Mouse (Mus musculus): ENCODE data around the gene Ppp4r2.
A peak's percentile ranks its signal among the peaks of the same experiment; 100 is the strongest.
"Not testable (repeated sequence)": the region's sequence is repeated elsewhere in the genome, so short reads cannot be mapped to it uniquely, and the experiment has no call there.

Ppp4r2 gene

GRCm38 (mm10) chr6:100831188-100831587, 2.2 kb upstream of the Ppp4r2 start:
- DNase-seq (ENCODE audit: low spot score in 2 of 2), result no peak

GRCm38 (mm10) chr6:100831751-100832150, 1.7 kb upstream of the Ppp4r2 start:
- DNase-seq (ENCODE audit: low spot score in 2 of 2), result no peak

GRCm38 (mm10) chr6:100833811-100834481, 524 bp downstream of the Ppp4r2 start:
- peak; percentile 46 to 65 for DNase-seq (ENCODE audit: low spot score in 2 of 2)

GRCm38 (mm10) chr6:100834489-100835160, 1.2 kb downstream of the Ppp4r2 start:
- no peak for DNase-seq (ENCODE audit: low spot score in 2 of 2)

- DNase-seq (ENCODE audit: low spot score in 2 of 2), result no peak
These were observed 11.6 kb downstream of the Ppp4r2 start for GRCm38 (mm10) chr6:100845058-100845457.

- DNase-seq (ENCODE audit: low spot score in 2 of 2), result no peak
These were observed 13.8 kb downstream of the Ppp4r2 start for GRCm38 (mm10) chr6:100847264-100847663.

- no peak for DNase-seq (ENCODE audit: low spot score in 2 of 2)
These were observed 15.4 kb downstream of the Ppp4r2 start for GRCm38 (mm10) chr6:100848682-100849375.

GRCm38 (mm10) chr6:100850671-100851081, 17.3 kb downstream of the Ppp4r2 start:
- DNase-seq (ENCODE audit: low spot score in 2 of 2), result no peak

GRCm38 (mm10) chr6:100851083-100851482, 17.7 kb downstream of the Ppp4r2 start:
- DNase-seq (ENCODE audit: low spot score in 2 of 2), result no peak

GRCm38 (mm10) chr6:100865321-100865720, 31.9 kb downstream of the Ppp4r2 start:
- no peak for DNase-seq (ENCODE audit: low spot score in 2 of 2)

GRCm38 (mm10) chr6:100865788-100866187, 32.4 kb downstream of the Ppp4r2 start:
- DNase-seq (ENCODE audit: low spot score in 2 of 2), result not testable (repeated sequence)

GRCm38 (mm10) chr6:100866246-100866645, 32.8 kb downstream of the Ppp4r2 start:
- DNase-seq (ENCODE audit: low spot score in 2 of 2), result not testable (repeated sequence)

- DNase-seq (ENCODE audit: low spot score in 2 of 2), result no peak
These were observed 35.4 kb downstream of the Ppp4r2 start for GRCm38 (mm10) chr6:100868863-100869262.

GRCm38 (mm10) chr6:100869909-100870308, 36.5 kb downstream of the Ppp4r2 start:
- no peak for DNase-seq (ENCODE audit: low spot score in 2 of 2)

GRCm38 (mm10) chr6:100873191-100873590, 39.8 kb downstream of the Ppp4r2 start:
- peak in 1 of 2 experiments; percentile 50 for DNase-seq (ENCODE audit: low spot score in 2 of 2)

GRCm38 (mm10) chr6:100875862-100876623, 42.6 kb downstream of the Ppp4r2 start:
- peak in 1 of 2 experiments; percentile 65 for DNase-seq (ENCODE audit: low spot score in 2 of 2)

- DNase-seq (ENCODE audit: low spot score in 2 of 2), result peak in 1 of 2 experiments; percentile 33
These were observed 43.2 kb downstream of the Ppp4r2 start for GRCm38 (mm10) chr6:100876624-100877017.

GRCm38 (mm10) chr6:100878546-100878945, 45.1 kb downstream of the Ppp4r2 start:
- DNase-seq (ENCODE audit: low spot score in 2 of 2), result no peak

GRCm38 (mm10) chr6:100879607-100880006, 46.2 kb downstream of the Ppp4r2 start:
- DNase-seq (ENCODE audit: low spot score in 2 of 2), result peak in 1 of 2 experiments; percentile 33

- DNase-seq (ENCODE audit: low spot score in 2 of 2), result no peak
These were observed 48.2 kb downstream of the Ppp4r2 start for GRCm38 (mm10) chr6:100881657-100882056.

- peak; percentile 53 to 83 for DNase-seq (ENCODE audit: low spot score in 2 of 2)
These were observed 49.2 kb downstream of the Ppp4r2 start for GRCm38 (mm10) chr6:100882381-100883213.

Data from urinary bladder, postnatal 4 days (tissue).